Mouse (Mus musculus) gastrocnemius, postnatal 4 days (tissue): Measurements from ENCODE around the gene Pigh. TPM values are rescaled to one million over a fixed set of nuclear protein-coding genes. Genes with fewer than 3 reads are reported as not detected.

Source experiments
- DNase-seq, 2 experiments: peaks; one replicate each; pipeline ENCODE4 v3.0.0; 2021 to 2022; ENCODE audit warnings: low spot score in 2 of 2, mixed read lengths in 2 of 2
- total RNA-seq, 2 experiments: library from RNA; stranded (reverse); gene quantifications; 2 replicates each; pipeline ENCODE4 v1.2.3; 2021

Gene Pigh
- total RNA-seq, 2 experiments from 2014 or later, result 4.6 to 5.0 TPM

DNA sequence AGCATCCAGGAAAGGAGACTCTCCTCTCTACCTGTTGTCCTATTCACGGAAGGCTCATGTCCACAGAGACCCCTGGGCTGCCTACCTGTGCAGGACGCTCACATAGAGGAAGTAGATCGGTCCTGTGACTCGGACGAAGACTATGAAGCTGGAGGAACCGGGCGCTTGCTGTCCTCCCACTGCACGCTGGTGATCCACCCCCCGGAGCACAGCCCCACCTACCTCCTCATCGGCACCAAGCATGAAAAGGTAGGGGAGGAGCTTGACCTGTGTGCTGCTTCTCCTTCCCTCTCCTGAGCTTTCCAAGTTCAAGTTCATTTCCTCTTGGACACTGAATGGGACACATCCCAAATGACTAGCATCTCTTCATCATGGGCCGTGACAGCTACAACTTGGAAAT, 21.1 kb downstream of the Pigh start:
- no peak for DNase-seq

DNA sequence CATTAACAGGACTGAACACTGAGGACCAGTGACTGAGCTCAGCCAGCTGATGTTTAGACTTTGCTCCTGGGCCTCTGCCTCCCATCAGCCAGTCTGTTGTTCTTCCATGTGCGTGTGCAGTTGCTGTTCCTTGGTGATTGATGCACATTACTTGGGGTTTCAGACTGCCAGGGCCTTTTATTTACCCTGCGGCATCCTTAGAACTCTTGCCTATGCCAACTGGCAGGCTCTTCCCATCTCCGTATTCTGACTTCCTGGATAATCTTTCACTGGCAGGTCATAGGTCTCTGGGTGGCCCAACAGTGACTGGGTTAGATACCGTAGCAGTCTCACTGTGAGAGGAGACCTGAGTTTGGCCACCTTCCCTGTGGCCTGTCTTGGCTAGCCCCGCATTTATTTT, 21.9 kb downstream of the Pigh start:
- no peak for DNase-seq

- DNase-seq, result no peak
Observed at GRCm38 (mm10) chr12:79066431-79066830, 23.0 kb downstream of the Pigh start.

GRCm38 (mm10) chr12:79064451-79064850, 25.0 kb downstream of the Pigh start:
- no peak for DNase-seq

- no peak for DNase-seq
Observed at GRCm38 (mm10) chr12:79060766-79061652, 28.4 kb downstream of the Pigh start.

DNA sequence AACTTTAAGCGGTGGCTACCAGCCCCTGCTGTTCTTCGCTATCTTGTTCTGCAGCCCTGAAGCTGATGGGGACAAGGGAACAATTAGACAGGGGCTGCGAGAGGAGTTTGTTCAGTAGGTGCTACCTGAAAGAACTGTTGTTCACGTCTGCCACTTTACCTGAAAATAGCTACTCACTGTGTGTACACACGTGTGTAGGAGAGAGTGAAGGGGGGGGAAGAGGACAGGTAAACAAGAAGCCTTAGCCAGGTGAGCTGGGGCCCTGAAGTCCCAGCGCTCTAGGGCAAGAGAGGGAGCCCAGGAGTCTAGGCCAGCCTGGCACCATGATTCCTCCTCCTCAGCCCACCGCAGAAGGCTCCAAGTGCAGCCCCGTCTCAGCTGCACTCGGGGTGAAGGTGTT, 29.3 kb downstream of the Pigh start:
- no peak for DNase-seq

GRCm38 (mm10) chr12:79059573-79059972, 29.9 kb downstream of the Pigh start:
- no peak for DNase-seq

DNA sequence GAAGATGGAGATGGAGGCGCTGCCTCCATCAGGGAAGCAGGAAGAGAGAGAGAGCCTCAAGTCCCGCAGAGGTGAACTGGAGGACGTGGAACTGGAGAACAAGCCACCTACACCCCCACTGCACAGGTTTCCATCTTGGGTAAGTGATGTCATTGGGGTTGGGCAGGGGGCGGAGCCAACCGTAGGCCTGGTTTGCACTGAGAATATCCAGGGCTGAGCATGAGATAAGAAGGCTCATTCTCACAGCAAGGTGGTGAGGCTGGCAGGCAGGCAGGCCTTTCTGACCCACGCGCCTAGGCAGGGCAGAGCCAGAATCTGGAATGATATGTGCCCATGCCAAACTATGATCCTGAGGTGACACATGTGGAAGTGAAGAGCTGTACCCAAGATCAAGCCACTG, 34.2 kb downstream of the Pigh start:
- no peak for DNase-seq

DNA sequence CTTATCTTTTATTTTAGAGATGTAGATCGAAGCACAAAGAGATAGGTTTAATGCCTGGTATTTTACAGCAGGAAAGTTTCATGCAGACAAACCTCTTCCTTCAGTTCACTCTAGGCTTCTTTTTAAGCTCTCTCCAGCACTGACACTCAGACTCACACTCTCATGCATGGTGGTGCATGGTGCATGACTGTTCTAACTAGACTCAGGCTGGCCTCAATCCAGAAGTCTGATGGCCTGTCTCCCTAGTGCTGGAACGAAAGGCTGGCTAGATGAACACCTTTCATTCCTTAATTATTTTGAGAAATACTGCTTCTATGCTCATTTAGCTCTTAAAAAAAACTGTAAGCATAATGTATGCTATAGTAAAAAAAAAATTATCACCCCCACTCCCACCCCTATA, 37.4 kb downstream of the Pigh start:
- DNase-seq, result no peak

DNA sequence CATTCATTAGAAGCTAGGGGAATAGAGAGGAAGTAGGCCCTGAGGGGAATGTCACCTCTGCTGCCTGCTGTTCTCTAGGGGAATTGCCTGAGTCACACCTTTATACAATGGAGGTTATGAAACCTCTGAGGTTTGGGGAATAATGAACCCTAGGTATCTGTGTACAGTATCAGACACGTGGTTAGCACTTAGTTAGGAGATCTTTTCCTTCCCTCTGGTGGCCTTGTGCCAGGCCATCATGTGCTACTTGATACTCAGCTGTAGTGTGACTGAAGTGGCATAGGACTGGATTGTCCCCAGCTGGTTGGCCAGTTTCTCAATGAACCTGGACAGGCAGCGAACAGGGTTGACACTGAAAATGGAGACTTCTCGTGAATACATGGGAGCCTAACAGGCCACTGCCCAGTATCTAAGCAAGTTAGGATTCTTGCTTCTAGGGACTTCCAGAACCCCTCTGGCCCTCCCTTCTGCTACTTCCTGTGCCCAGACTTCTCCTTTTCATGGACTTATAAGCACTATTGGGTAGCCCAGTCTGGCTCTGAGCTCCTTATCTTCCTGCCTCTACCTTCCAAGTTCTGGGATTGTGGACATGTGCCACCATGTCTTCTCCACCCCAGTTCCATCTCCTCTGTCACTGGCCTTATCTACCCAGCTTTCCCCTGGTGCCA, 38.8 kb downstream of the Pigh start:
- DNase-seq, result no peak

GRCm38 (mm10) chr12:79049807-79050206, 39.6 kb downstream of the Pigh start:
- DNase-seq, result no peak

- no peak for DNase-seq
Observed at GRCm38 (mm10) chr12:79048898-79049297, 40.6 kb downstream of the Pigh start.

GRCm38 (mm10) chr12:79047203-79047602, 42.2 kb downstream of the Pigh start:
- DNase-seq, result no peak

- DNase-seq, result no peak
Observed at GRCm38 (mm10) chr12:79046171-79046570, 43.3 kb downstream of the Pigh start.

GRCm38 (mm10) chr12:79044668-79045067, 44.8 kb downstream of the Pigh start:
- DNase-seq, result peak in 1 of 2 experiments; percentile 46

- no peak for DNase-seq
Observed at GRCm38 (mm10) chr12:79041436-79041835, 48.0 kb downstream of the Pigh start.

DNA sequence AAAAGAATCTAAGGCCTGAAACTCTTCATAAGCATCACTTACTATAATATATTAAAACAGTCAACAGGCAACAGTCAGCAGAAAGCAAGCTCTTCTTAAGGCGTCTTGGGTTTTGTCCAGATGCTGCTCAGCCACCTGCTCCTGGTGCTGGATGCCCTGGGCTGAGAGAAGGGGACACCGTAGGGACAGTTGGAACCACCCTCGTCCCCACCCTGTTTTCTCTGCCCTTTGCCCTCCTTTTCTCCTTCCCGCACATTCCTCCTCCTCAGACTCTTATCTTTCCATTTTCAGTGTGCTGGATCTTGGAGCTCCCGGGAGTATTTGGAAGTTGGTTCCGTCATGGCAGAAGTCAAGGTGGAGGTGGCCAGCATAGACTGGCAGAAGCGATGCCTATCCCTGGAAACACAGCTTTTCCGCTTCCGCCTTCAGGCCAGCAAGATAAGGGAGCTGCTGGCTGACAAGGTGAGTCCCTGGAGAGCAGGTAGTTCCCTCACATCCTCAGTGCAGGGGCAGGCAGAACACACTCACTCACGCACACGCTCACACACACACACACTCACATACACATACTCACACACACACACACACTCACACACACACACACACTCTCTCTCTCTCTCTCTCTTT, 49.1 kb downstream of the Pigh start:
- no peak for DNase-seq

- DNase-seq, result no peak
Observed at GRCm38 (mm10) chr12:79039708-79040107, 49.7 kb downstream of the Pigh start.

GRCm38 (mm10) chr12:79035349-79035748, 54.1 kb downstream of the Pigh start:
- no peak for DNase-seq

GRCm38 (mm10) chr12:79034331-79034730, 55.1 kb downstream of the Pigh start:
- no peak for DNase-seq
